Mouse (Mus musculus) neural tube, embryonic 10.5 days (tissue): Measurements from ENCODE around the gene Rad17.

Experiments
- DNase-seq: peaks from one replicate; pipeline ENCODE4 v3.0.0-alpha.2; 2017; ENCODE audit warnings: low spot score; ENCODE audit errors: extremely low spot score

Gene Rad17

DNA sequence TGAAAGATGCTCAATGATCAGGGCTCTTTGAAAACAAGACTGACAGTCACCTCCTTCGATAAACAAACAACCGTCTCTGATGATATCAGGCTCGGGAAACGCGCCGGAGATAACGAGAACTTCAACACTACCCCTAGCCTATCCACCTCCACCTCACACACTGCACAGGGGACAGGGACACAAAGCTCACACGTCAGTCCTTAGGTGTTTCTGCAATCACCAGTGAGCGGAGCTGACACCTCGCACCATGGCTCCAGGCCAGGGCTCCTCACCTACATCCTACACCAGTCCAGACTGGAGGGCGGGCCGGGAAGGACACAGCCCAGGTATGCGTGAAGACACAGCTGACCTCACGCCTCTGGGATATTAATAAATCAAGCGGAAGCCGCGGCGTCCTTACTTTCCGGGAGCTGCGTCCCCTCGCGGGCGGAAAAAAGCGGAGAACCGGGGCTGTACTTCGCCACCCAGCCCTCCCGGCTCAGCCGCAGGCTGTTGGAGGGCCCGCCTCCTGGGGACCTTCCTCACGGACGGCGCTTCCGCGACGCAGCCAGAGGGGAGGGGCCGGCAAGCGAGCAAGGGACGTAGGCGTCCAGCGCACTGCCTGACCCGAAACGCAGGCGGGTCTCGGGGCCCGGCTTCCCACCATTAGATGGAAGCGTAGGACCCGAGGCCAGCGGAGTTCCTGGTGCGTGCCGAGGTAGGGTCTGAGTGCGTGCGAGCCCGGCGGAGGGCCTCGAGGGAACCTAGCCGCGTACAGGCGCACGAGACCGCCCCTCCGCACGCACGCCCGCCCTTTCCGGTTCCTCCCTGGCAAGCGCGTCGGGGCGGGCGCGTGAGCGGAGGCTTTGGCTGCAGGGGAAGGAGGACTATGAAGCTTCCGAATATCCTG is at the start of gene Rad17, which contains the start of gene Ak6:
Gene Rad17, minus strand, starts transcription at position 502 of the 889 bp plus-strand sequence.
Gene Ak6, plus strand, starts transcription at position 430 of the 889 bp plus-strand sequence.
- DNase-seq = peak; percentile 94

DNA sequence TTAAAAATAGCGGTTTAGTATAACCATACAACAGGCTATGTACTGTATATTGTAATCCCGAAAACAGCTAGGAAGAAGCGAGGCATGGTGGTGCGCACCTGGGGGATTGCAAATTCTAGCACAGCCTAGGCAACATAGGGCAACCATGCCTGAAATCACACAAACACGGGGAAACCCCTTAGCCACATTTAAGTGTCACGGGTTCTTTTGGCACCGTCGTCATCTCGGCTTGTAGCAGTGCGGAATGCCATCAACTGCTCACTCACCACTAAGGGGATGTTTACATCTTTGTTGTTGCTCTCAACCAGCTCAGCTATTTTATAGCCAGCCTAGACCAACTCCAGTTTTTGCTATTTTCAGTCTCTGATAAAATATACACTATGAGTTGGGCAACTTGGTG is 48.0 kb upstream of the Rad17 start:
- no peak for DNase-seq

DNA sequence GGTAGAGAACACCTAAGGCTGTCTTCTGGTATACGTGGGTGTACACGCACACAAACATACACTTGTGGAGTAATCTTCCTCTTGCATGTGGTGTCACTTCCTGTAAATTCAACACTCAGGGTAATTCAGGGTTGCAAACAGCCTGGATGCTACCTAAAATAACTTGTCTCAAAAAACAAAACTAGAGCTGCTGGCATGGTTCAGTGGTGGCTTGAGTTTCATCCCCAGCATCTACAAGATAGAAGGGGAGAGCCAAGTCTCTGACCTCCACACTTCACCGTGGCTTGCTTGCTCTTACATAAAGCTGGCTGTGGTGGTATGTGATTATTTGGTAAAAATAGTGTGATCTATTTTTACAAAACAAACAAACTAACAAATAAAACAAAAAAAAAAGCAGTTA is 46.7 kb upstream of the Rad17 start:
- DNase-seq = no peak

DNA sequence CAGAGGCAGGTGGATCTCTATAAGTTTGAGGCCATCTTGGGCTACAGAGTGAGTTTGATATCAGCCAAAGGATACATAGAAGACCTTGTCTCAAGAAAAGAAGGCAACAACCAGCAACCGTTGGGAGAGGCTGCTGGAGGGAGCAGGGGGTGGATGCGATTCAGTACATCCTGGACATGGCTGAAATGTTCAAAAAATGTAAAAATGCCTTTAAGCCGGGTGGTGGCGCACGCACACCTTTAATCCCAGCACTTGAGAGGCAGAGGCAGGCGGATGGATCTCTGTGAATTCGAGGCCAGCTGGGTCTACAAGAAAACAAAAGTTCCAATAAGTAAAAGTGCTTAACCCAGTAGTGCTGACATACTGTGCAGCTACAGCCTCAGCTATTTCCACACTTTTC is 36.7 kb upstream of the Rad17 start:
- no peak for DNase-seq

DNA sequence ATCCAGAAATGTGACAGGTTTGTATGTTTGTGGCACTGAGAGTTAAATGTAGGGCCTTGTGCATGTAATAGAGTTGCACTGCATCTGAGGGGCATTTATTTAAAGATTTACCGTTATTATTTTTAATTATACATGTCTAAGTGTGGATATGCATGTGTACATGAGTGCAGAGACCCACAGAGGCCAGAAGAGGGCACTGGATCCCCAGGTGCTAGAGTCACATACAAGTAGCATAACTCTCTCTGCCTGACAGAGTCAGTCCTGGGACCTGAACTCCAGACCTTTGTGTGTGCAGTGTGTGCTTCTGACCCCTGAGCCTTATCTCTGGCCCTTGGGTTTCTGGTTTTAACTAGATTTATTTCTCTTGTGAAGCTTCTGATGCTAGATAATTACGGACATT is 33.5 kb upstream of the Rad17 start:
- DNase-seq = no peak

DNA sequence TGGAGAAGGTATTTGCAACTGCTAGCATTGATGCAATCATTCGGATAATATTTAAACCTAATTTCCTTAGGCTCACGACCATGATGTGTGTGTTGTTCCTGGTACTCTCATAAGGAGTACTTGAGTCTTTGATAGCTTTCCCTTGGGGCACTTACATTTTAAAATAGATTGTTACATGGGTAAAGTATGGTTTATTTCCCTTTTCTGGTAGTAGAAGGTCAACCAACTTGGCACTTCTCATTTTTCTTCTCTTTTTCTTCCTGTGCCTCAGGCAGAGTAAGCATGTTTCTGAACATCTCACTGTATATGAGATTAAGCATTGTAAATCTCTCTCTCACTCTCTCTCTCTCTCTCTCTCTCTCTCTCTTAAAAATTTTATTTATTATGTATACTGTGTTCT is 32.0 kb upstream of the Rad17 start:
- DNase-seq = no peak

DNA sequence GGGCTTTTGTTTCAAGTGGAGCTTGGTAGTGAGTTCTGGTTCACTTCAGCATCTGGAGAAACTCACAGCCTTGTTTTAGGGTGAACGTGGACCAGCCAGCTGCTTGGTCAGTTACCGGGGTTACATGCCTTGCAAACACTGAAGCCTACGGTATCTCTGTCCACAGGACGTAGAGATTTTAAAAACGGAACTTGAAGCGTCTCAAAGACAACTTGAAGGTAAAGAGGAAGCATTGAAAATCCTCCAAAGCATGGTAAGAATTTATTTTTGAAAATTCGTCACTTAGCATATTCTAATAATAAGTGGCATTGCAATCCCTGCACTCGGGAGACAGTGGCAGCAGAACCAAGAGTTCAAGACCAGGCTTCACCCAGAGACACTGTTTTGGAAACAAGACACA is 30.8 kb upstream of the Rad17 start:
- no peak for DNase-seq

DNA sequence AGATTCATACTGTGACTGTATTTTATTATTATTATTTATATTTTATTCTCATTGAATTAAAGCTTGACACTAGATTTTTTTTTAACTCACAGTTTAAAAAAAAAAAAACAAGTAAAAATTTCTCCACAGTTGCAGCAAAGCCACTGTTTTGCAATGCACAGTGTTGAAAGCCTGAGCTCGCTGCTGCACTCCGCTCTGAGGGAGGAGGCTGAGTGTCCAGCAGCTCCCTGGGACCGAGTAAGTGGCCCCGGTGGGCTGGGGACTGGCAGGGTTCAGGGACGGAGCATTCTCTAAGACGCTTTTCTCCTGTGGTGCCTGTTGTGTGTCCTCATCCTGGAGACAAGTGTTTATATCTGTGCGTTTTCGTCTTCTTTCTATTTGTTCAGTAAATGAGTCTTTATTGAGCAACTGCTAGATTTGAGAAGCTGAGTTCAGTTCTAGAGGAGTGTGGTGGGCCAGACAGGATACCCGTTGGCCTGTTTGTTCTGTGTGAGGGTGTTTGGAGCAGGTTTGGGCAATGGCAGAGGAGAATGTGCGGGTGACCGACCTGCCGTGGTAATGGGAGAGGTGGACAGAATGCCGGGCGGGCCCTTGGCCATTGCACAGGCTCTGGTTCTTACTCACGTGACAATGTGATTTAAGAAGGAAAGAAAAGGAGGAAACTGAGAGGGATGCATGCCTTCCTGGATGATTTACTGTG is 25.2 kb upstream of the Rad17 start:
- no peak for DNase-seq

DNA sequence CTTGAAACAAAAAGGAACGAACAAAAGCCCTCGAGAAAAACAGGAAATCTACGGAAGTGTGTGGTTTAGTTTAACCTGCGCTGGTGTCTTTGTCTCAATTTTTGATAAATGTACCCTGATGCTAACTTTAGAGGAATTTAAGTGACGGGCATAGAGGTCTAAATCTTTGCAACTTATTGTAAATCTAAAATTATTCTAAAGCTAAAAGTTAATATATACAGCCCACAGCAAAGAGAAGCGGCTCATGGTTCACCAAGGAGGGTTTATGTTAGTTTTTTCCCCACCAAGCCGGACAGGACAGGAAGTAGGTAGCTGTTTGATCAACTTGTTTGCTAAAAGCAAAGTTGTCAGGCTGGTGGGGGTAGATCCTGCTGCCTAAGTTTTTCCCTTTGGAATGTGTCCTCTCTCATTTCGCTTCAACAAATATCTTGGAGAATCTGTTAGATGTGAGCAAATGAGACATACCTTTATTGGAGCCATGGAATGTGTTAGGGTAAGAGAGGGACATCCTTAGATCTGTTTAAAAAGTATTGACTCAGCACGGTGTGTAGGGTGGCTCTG is 19.4 kb upstream of the Rad17 start:
- DNase-seq = no peak

DNA sequence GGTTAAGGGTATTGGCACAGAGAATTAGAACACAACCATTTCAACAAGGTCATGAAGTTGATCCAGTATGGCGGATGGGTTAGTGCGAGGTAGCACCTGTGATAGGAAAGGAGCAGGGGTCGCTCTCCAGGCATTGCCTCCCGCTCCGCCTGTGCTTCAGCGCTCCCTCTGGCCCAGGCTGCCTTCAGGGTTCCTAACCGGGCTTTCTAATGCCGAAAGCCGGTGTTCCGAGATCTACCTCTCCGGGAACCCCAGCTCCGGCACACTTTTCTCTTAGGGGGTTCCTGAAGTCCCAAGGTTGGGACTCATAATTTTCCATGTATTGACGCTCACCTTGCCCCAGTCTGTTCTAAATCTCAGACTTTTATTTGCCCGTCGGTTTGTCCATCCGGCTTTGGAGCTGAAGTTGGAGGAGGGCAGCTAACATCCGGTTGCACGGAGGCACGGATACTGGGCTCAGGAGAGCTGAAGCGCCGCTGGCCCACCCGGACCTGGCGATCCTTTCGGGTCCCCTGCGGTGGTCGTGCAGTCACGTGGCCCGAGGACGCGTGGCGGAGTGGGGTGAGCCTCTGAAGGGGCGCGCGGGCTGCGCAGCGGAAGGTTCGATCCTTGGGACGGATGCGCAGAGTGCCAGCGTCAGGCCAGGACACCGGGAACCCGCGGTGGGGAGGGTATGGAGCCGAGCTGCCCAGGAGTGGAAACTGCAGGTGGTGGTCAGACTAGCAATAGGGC is 18.6 kb upstream of the Rad17 start, which contains the start of gene Ccdc125:
Gene Ccdc125, plus strand, starts transcription at position 427 of the 732 bp plus-strand sequence.
- DNase-seq = peak; percentile 64

DNA sequence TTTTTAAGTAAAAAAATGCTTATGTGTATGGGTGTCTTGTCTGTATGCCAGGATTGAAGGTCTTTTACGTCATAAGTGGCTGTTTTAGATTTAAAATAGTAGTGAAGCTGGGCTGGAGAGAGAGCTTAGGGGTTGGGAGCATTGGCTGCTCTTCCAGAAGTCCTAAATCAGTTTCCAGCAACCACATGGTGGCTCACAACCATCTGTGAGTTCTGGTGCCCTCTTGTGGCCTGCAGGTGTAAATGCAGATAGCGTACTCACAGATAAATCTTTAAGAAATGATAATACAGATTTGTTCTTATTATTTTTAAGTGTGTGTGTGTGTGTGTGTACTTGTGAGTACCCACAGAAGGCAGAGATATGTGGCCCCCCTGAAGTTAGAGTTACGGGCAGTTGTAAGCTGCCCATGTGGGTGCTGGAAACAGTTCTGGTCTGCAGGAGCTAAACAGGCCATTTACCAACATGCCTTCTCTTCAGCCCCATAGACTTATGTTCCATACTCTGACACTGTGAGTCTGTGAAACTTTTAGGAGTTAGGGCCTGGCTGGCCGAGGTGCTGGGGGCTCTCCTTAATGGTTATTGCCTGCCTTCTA is 9.1 kb upstream of the Rad17 start:
- DNase-seq = peak; percentile 58

DNA sequence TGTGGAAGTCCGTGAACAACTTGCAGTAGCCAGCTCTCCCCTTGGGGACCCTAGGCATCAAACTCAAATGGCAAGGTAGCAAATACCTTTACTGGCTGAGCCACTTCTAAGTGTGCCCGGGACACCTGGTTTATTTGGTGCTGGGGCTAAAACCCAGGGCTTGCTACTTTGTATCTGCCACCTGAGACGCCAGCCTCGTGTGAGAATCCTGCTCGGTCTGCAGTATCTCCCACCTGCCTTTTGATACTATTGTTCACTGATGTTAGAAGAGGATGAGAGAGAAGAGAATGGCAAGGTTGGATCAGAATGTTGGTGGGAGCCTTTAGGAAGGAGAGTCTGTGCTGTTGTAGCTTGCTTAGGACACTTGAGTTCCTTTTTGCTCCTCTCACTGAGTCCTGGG is 7.2 kb upstream of the Rad17 start:
- no peak for DNase-seq

DNA sequence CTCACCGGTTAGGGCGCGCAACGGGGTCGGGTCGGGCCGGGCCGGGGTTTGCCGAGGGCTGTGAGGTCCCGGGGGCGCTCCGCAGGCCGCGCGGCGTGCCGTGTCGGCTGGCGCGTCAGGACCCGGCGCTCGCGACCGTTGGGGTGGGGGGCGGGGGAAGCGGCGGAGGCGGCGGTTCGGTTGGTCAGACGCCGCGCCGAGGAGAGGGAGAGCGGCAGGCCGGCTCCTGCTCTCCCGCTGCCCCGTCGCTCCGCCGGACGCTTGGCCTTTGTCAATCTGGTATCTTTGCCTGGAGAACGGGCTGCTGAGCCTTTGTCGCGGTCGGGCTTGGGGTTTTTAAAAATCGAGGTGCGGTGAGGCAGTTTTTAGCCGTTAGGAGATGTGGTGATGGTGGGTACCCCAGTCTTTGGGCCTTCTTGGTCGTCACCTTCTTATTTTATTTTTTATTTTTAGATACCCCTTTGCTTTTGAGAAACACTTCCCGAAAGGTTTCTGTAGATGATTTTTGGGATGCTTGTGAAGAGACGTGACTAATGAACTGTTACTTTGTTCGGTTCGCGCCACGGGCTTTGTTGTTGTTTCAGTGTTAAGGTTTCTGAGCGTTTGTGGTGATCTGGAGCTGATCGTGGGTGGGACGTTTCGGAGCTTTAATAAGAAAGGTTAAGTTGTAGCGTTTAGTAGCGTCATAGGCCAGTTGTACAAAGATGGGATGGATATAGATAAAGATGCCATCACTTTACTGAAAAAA is 762 bp upstream of the Rad17 start, which contains the start of gene Taf9:
Gene Taf9, plus strand, starts transcription at position 141 of the 748 bp plus-strand sequence.
- no peak for DNase-seq

DNA sequence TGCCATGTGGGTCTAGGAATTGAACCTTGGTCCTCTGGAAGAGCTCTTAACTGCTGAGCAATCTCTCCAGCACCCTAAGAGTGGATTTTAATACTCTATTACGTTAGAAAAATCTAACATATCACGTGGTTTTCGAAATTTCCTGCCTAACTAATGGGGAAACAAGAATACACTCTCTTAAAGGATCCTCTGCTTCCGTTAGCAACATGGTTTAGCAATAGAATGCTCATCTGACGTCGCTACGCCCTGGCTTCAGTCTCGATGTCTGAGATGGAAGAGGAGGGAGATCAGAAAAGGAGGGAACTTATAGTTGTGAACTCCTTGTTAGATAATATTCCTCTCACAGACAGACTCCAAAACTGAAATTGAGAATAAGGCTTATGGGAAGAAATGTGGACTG is 2.6 kb downstream of the Rad17 start:
- no peak for DNase-seq

DNA sequence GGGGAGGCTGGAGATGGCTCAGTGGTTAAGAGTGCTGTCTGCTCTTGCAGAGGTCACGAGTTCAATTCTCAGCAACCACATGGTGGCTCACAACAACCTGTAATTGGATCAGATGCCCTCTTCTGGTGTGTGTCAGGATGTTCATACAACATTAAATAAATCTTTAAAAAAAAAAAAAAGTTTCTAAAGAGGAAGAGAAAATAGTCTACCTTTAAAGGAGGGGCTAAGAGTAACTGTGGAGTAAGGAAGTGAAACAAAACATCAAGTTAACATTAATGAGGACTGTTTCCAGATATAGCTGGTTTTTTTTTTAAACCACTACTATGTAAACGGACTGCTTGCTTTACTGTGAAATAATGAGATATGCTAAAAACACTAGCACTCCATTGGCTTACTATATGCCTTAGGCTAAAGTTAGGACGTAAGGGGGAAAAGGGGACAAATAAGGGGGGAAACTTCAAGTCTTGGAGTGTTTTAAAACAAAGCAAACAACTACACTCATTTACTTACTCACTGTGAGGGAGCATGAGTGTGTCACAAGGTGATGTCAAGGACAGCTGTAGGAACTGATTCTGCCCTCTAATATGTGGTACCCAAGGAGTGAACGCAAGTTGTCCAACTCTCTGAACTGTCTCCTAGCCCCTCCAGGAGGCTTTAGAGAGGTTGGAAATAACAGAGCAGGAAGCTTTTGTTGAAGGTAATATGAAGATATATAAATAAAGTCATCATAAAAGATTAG is 8.2 kb downstream of the Rad17 start:
- DNase-seq = no peak

DNA sequence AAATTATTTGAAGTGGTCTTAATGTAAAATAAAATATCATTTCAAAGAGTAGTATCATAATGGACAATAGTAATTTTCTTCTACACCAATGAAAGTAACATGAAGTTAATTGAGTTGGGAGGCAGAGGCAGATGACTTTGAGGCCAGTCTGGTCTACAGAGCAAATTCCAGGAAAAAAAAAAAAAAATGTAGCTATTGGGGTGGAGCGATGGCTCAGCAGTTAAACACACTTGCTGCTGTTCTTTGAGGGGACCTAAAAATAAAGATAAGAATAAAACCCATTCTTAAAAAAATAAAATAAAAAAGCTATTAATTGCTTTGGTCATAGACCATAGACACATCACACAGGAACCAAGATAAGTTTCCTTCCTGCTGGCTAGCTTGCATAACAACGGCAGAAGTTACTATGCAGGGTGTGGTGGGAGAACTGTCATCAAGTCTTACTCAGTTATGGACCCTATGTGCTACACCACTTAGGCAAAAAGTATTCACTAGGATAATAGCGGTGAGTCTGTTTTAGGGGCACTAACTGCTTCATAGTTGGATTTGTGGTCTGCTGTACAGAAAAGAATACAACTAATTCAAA is 16.7 kb downstream of the Rad17 start:
- no peak for DNase-seq

DNA sequence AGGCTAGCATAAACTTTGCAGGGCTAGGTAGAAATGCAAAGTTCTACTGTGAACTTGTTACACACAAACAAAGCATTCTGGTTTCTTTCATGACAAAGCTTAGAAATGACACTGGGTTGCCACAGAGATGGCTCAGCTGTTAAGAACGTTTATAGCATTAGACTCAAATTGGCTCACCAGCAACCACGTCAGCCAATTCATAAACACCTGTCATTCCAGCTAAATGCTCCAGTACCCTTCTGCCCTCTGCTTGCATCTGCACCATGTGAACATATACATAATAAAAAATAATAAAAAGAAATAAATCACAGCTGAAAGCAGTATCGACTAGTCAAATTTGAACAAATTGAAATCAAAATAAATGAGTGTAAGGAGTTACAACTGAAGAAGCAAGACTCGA is 28.6 kb downstream of the Rad17 start:
- DNase-seq = no peak

DNA sequence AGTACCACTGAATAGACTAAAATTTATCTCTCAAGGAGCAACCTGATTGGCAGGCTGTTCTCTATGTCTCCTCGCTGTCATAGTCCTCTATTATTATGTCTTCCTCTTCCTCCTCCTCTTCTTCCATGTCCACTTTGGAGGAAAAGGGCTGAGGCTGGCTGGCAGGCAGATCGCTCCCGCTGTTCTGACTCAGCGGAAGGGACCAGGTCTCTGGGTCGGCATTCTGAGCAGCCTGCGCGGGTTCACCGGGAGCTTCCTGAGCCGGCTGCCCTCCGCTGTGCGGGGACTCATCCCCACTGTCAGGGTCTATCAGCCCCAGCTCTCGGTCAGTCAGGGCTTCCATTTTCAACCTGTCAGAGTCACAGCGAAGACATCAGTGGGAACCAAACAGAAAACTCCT is 33.3 kb downstream of the Rad17 start:
- no peak for DNase-seq
